Mouse (Mus musculus) kidney, embryonic 16.5 days (tissue): ENCODE measurements around the gene Zdhhc14. TPM values are rescaled to one million over a fixed set of nuclear protein-coding genes. Genes with fewer than 3 reads are reported as not detected.

Source experiments
- ATAC-seq: fragments of 200-750 bp; cut with Nextera tagmentation; 2 replicates; pipeline ENCODE4 v1.8.0; 2017; ENCODE audit warnings: moderate TSS enrichment; ENCODE audit not compliant: low FRiP score, low TSS enrichment
- H3K27ac ChIP-seq: fragments of 300-500 bp; sonication (generic); 2 replicates; pipeline ENCODE4 v1.5.1; 2014; ENCODE audit warnings: low read length
- H3K27me3 ChIP-seq: fragments of 300-500 bp; sonication (generic); 2 replicates; pipeline ENCODE4 v1.6.1; 2014; ENCODE audit warnings: low read length, control low read depth, mixed read lengths; ENCODE audit not compliant: insufficient read depth
- H3K36me3 ChIP-seq: fragments of 300-500 bp; sonication (generic); 2 replicates; pipeline ENCODE4 v1.6.1; 2014; ENCODE audit warnings: low read length, control low read depth, mixed read lengths; ENCODE audit not compliant: insufficient read depth
- H3K4me1 ChIP-seq: fragments of 300-500 bp; sonication (generic); 2 replicates; pipeline ENCODE4 v1.6.1; 2014; ENCODE audit warnings: low read length, control low read depth, mixed read lengths; ENCODE audit not compliant: insufficient read depth
- H3K4me2 ChIP-seq: fragments of 300-500 bp; sonication (generic); replicated peaks from 2 replicates; pipeline ENCODE4 v1.6.1; 2014; ENCODE audit warnings: low read depth, low read length
- H3K4me3 ChIP-seq: fragments of 300-500 bp; sonication (generic); 2 replicates; pipeline ENCODE4 v1.5.1; 2014; ENCODE audit warnings: mild to moderate bottlenecking, low read length
- H3K9ac ChIP-seq: fragments of 300-500 bp; sonication (generic); replicated peaks from 2 replicates; pipeline ENCODE4 v1.6.1; 2014; ENCODE audit warnings: low read length
- H3K9me3 ChIP-seq: fragments of 300-500 bp; sonication (generic); 2 replicates; pipeline ENCODE4 v1.6.1; 2016; ENCODE audit warnings: low read length, control low read depth
- WGBS: fragments of 180-500 bp; shearing (Covaris S2); extraction: QIAGEN DNeasy Blood & Tissue Kit; methylation state at CpG from one replicate; pipeline ENCODE4 v1.1.7; 2014; 5-methylcytosine and 5-hydroxymethylcytosine counted together
- polyA plus RNA-seq: library from polyadenylated mRNA; unstranded; fragments of >200 nt; fragmentation: Nextera tagmentation; extraction: Ambion mirVana; gene quantifications from 2 replicates; pipeline ENCODE4 v1.2.1, GENCODE M21; 2015

Gene Zdhhc14
- polyA plus RNA-seq, 1 experiment from 2014 or later, result 2.5 TPM

DNA sequence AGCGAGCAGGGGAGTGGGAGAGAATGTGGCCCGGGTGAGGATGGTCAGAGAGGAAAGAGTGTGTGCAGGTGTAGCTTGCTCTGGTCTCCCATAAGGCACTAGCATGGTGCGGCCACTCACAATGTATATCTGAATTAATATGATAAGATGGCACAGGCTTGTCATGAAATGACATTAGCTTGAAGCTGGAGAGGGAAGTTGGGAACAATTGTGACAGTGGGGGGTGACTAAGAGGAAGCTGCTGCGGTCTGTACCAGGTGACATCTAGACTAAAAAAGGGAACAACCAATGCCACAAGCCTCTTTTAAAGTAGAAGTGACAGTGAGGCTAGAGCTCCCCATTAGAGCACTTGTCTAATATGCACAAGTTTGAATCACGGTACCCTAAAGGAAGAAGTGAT is 238.2 kb downstream of the Zdhhc14 start:
- Histone ChIP-seq H3K4me3 (no peak overlapping the region), H3K36me3 (no peaks in the 10 kb centered on the region), H3K4me1 (no peaks in the 10 kb centered on the region), H3K27ac (no peak overlapping the region), H3K9ac (no peak overlapping the region), H3K9me3 (no peaks in the 10 kb centered on the region), H3K27me3 (no peaks in the 10 kb centered on the region), H3K4me2 (no peak overlapping the region)
- WGBS, result 90% methylated on average over 5 of the region's 5 CpGs
- no peak for ATAC-seq

DNA sequence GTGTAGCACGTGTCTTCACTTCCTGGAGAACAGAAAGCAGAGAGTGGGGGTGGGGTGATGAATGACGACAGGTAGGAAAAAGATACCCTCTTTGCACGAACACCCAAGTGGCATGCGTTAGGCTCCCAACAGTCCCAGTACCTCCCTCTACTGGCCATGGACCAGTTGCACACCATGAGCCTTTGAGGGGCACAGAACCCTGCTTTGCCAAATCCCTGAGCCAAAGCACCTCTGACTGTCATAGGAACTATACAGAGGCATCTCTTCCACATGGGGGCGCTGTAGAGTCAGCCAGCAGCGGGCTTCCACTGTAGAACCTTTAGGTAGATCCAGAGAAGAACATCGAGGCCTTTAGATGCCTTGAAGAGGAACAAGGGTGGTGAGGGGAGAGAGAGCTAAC is 241.0 kb downstream of the Zdhhc14 start:
- H3K4me3 ChIP-seq, result no peak overlapping the region
- peak; percentile 63; the same call in 1 of the 2 replicates for ATAC-seq
- 16% methylated on average over 7 of the region's 7 CpGs for WGBS
- no peaks in the 10 kb centered on the region for H3K36me3 ChIP-seq
- H3K9ac ChIP-seq, result no peak overlapping the region
- no peak overlapping the region for H3K4me2 ChIP-seq
- no peaks in the 10 kb centered on the region for H3K27me3 ChIP-seq
- H3K9me3 ChIP-seq, result no peaks in the 10 kb centered on the region
- H3K27ac ChIP-seq, result no peak overlapping the region
- no peaks in the 10 kb centered on the region for H3K4me1 ChIP-seq

DNA sequence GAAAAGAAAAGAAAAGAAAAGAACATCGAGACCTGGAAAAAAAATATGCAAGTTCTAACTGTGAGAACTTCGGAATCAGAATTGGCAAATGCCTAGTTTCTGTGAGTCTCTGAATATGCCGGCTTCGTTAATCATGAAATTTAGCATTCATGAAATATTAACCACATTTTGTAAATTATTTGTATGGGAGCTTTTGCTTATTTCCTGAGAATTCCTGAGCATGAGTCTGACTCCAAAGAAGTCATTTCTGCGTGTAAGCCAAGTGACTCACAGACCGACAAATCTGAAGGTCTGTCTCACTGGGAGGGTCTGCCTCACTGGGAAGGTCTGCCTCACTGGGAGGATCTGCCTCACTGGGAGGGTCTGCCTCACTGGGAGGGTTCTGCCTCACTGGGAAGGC is 248.7 kb downstream of the Zdhhc14 start:
- Histone ChIP-seq H3K4me3 (no peak overlapping the region), H3K4me2 (no peak overlapping the region), H3K9ac (no peak overlapping the region), H3K9me3 (no peaks in the 10 kb centered on the region; the same call in 1 of the 2 replicates), H3K27me3 (no peaks in the 10 kb centered on the region), H3K4me1 (no peaks in the 10 kb centered on the region), H3K27ac (no peak overlapping the region), H3K36me3 (no peaks in the 10 kb centered on the region)
- ATAC-seq, result no peak
- 86% methylated on average over 6 of the region's 6 CpGs for WGBS

DNA sequence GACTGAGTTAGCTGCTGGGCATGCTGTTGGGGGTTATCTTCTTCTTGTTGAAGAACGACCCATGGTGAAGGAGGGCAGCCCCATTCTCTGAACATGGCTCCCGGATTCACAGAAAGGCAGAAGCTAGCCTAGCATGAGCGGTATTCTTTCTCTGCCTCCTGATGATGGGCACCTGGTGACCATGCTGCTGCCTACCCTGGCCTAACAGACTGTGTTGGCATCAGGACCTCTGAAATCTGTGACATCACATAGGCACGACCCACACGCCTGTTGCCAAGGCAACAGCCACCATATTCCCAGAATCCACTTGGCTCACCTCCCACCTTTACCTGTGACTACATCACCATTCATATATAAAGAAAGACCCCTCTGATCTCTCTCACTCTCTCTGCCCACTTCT is 251.7 kb downstream of the Zdhhc14 start:
- 85% methylated on average over 5 of the region's 5 CpGs for WGBS
- no peaks in the 10 kb centered on the region for H3K36me3 ChIP-seq
- ATAC-seq, result no peak
- H3K4me1 ChIP-seq, result no peaks in the 10 kb centered on the region
- no peak overlapping the region for H3K4me3 ChIP-seq
- no peaks in the 10 kb centered on the region for H3K27me3 ChIP-seq
- H3K9me3 ChIP-seq, result peaks cover 3% of the 10 kb centered on the region; the same call in 1 of the 2 replicates
- no peak overlapping the region for H3K4me2 ChIP-seq
- H3K27ac ChIP-seq, result no peak overlapping the region
- no peak overlapping the region for H3K9ac ChIP-seq

DNA sequence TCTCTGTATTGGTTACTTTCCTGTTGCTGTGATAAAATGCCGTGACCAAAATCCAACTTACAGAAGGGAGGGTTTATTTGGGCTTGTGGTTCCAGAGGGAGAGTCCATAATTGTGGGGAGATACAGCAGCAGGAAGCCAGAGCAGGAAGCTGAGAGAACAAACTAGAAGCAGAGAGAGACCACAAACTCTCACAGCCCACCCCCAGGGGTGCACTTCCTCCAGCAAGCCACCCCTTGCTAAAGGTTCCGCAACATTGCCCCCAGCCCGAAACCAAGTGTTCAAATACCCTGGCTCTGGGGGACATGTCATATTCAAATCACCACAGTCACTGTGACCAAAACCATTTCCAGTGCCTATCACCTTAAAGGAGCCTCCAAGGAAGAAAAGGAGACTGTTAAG is 254.0 kb downstream of the Zdhhc14 start:
- ATAC-seq, result no peak
- 79% methylated on average over 3 of the region's 3 CpGs for WGBS
- no peaks in the 10 kb centered on the region for H3K36me3 ChIP-seq

DNA sequence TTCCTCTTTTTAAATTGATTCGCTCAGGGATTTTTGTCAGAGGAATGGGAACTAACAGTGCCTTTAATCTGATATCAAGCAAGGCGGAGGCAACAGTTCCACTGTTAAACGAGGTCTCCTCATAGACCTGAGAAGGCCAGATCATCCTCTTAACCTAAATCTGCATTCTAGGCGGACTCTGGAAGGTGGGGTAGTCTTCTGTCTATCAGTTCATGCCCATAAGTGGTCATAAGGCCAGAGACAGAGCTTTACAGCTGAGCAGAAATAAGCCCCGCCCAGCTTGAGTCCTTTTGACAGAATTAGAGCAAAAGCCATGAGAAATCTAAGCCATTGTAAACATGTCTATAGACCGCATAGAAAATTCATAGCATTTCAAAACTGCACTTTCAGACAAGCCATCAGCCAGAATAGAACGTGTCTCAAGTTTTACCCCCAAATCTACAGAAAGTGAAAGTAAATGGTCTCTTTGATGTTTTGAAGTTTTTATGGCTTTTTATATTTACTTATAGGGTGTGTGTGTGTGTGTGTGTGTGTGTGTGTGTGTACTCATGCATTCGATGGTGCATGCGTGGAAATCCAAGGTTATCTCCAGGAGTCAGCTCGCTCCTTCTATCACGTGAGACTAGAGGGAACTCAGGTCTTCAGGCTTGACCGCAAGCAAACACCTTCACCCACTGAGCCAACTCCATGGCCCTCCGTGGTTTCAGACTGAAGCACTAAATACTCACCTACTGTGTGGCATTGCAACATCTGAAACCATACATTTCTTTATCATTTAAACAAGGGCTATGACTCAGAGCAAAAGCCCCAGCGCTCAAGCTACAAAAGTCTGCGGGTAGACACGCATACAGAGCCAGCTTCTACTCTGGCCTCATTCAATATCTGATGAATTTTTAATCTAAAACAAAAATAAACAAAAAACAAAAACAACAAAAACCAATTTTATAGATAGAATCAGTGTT is 255.5 kb downstream of the Zdhhc14 start:
- peaks cover 3% of the 10 kb centered on the region; the same call in 1 of the 2 replicates for H3K9me3 ChIP-seq
- ATAC-seq, result no peak
- H3K27me3 ChIP-seq, result no peaks in the 10 kb centered on the region
- no peaks in the 10 kb centered on the region for H3K4me1 ChIP-seq
- 71% methylated on average over 16 of the region's 16 CpGs for WGBS
- H3K9ac ChIP-seq, result no peak overlapping the region
- no peak overlapping the region for H3K27ac ChIP-seq
- no peaks in the 10 kb centered on the region for H3K36me3 ChIP-seq
- H3K4me3 ChIP-seq, result no peak overlapping the region
- no peak overlapping the region for H3K4me2 ChIP-seq

More for the DNA sequence above, 254.0 kb downstream of the Zdhhc14 start:
- Histone ChIP-seq H3K4me1 (no peaks in the 10 kb centered on the region), H3K4me3 (no peak overlapping the region), H3K27me3 (no peaks in the 10 kb centered on the region), H3K4me2 (no peak overlapping the region), H3K9me3 (peaks cover 3% of the 10 kb centered on the region; the same call in 1 of the 2 replicates), H3K9ac (no peak overlapping the region), H3K27ac (no peak overlapping the region)

DNA sequence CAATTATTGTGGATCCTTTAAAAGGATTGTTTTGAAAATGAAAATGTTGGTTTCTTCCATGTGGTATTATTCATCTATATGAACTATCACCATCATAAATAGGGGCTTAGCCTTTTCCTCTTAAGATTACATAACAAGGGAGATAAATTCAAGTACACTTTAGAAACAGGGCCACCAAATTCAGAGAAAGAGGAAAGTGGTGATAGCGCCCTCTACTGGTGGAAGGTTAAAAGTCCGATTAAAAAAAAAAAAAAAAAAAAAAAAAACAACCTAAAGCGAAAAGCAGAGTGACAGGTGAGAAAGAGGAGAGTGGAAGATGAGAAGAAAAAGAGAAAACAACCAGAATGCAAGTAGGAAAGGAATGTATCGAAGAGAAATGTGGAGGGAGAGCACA is 256.1 kb downstream of the Zdhhc14 start:
- H3K4me1 ChIP-seq, result no peaks in the 10 kb centered on the region
- no peak overlapping the region for H3K4me3 ChIP-seq
- peaks cover 3% of the 10 kb centered on the region; the same call in 1 of the 2 replicates for H3K9me3 ChIP-seq
- H3K27ac ChIP-seq, result no peak overlapping the region
- no peak overlapping the region for H3K9ac ChIP-seq
- no peaks in the 10 kb centered on the region for H3K27me3 ChIP-seq
- H3K4me2 ChIP-seq, result no peak overlapping the region
- no peak for ATAC-seq
- H3K36me3 ChIP-seq, result no peaks in the 10 kb centered on the region
- WGBS, result 6% methylated on average over 4 of the region's 4 CpGs

DNA sequence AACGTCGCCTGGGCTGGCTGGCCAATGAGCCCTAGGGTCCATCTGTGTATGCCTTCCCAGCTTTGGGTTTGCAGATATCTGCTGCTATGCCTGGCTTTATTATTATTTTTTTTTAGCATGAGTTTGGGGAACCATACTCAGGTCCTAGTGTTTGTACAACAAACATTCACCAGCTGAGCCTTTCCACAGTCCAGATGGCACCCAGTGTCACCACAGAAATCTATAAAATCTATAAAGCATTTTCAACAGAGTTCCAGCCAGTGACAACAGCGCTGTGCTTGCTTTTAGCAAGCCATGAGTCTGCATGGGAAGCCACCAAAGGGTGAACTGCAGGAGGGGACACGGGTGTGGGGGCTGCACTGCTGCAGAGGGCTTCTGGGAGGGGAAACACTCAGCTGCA is 257.9 kb downstream of the Zdhhc14 start:
- Histone ChIP-seq H3K4me3 (no peak overlapping the region), H3K27me3 (no peaks in the 10 kb centered on the region), H3K36me3 (no peaks in the 10 kb centered on the region), H3K4me2 (no peak overlapping the region), H3K9me3 (peaks cover 3% of the 10 kb centered on the region; the same call in 1 of the 2 replicates), H3K27ac (no peak overlapping the region), H3K9ac (no peak overlapping the region), H3K4me1 (no peaks in the 10 kb centered on the region)
- ATAC-seq, result no peak
- 80% methylated on average over 4 of the region's 4 CpGs for WGBS

DNA sequence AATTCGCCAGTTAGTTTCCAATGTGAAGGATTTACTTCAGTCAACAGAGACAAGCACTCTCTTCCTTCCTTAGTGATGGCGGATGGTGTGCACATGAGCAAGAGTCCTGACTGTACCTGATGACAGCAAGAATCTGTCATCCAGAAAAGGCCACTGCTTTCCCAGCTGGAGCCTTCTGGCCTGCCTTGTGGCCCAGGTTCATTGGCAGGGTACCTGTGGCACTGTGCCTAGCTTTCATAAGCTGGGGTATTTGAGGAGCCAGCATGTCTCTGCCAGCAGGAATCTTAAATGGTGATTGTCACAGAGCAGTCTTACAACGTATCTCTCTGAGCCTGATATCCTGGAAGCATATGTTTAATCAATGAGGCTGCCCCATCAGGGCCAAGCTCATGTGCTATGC is 258.7 kb downstream of the Zdhhc14 start:
- Histone ChIP-seq H3K9ac (no peak overlapping the region), H3K4me3 (no peak overlapping the region), H3K36me3 (no peaks in the 10 kb centered on the region), H3K27ac (no peak overlapping the region), H3K9me3 (peaks cover 3% of the 10 kb centered on the region; the same call in 1 of the 2 replicates), H3K27me3 (no peaks in the 10 kb centered on the region), H3K4me1 (peaks cover 5% of the 10 kb centered on the region), H3K4me2 (no peak overlapping the region)
- ATAC-seq, result no peak
- WGBS, result 76% methylated on average over 3 of the region's 3 CpGs

DNA sequence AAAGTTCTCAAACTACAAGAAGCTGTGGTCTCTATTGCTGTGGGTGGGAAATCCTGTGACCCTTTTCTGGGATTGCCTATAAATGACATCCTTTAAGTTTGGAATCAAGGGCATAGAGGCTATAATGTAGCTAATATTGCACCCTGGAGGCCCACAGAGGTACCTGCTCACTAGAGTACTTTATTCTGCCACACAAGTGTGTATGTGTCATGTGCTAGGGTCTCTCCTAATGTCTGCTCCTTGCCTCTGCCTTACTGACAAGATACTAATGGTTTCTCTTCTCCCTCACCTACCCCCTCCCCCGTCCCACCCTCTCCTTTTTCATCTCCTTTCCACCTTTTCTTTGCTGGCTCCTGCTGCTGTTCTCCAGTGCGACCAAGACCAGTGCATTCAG is 260.0 kb downstream of the Zdhhc14 start:
- H3K36me3 ChIP-seq, result no peaks in the 10 kb centered on the region
- WGBS, result 30% methylated on average over 2 of the region's 2 CpGs
- no peaks in the 10 kb centered on the region for H3K27me3 ChIP-seq
- peak; percentile 10; the same call in 1 of the 2 replicates for ATAC-seq
- peaks cover 15% of the 10 kb centered on the region for H3K4me1 ChIP-seq
- no peaks in the 10 kb centered on the region for H3K9me3 ChIP-seq
- H3K9ac ChIP-seq, result peak overlapping the region; percentile 71
- no peak overlapping the region for H3K27ac ChIP-seq
- H3K4me2 ChIP-seq, result peak overlapping the region; percentile 85
- H3K4me3 ChIP-seq, result peak overlapping the region; percentile 52
